Mouse (Mus musculus) midbrain, embryonic 16.5 days (tissue): ENCODE data around the gene Gm5127. TPM values are rescaled to one million over a fixed set of nuclear protein-coding genes. Genes with fewer than 3 reads are reported as not detected.

Source experiments
- ATAC-seq: fragments of 200-750 bp; cut with Nextera tagmentation; 2 replicates; pipeline ENCODE4 v1.8.0; 2017; ENCODE audit warnings: moderate TSS enrichment
- H3K27ac ChIP-seq: fragments of 300-500 bp; sonication (generic); 2 replicates; pipeline ENCODE4 v1.5.1; 2014; ENCODE audit warnings: mild to moderate bottlenecking, low read length, mixed read lengths
- H3K27me3 ChIP-seq: fragments of 300-500 bp; sonication (generic); 2 replicates; pipeline ENCODE4 v1.6.1; 2014; ENCODE audit warnings: low read depth, low read length, mixed read lengths; ENCODE audit not compliant: control insufficient read depth, insufficient read depth
- H3K36me3 ChIP-seq: fragments of 300-500 bp; sonication (generic); 2 replicates; pipeline ENCODE4 v1.6.1; 2014; ENCODE audit warnings: mild to moderate bottlenecking, low read length, moderate library complexity, mixed read lengths; ENCODE audit not compliant: control insufficient read depth, insufficient read depth
- H3K4me1 ChIP-seq: fragments of 300-500 bp; sonication (generic); 2 replicates; pipeline ENCODE4 v1.6.1; 2014; ENCODE audit warnings: mild to moderate bottlenecking, low read length, mixed read lengths; ENCODE audit not compliant: control insufficient read depth, insufficient read depth
- H3K4me2 ChIP-seq: fragments of 300-500 bp; sonication (generic); 2 replicates; pipeline ENCODE4 v1.6.1; 2014; ENCODE audit warnings: mild to moderate bottlenecking, low read length, mixed read lengths
- H3K4me3 ChIP-seq: fragments of 300-500 bp; sonication (generic); 2 replicates; pipeline ENCODE4 v1.5.1; 2014; ENCODE audit warnings: low read depth, mild to moderate bottlenecking, low read length, moderate library complexity, mixed read lengths
- H3K9ac ChIP-seq: fragments of 300-500 bp; sonication (generic); 2 replicates; pipeline ENCODE4 v1.6.1; 2014; ENCODE audit warnings: low read depth, low read length, mixed read lengths
- H3K9me3 ChIP-seq: fragments of 300-500 bp; sonication (generic); replicated peaks from 2 replicates; pipeline ENCODE4 v1.6.1; 2014; ENCODE audit warnings: mild to moderate bottlenecking, low read length, mixed read lengths; ENCODE audit not compliant: control insufficient read depth, poor library complexity, severe bottlenecking
- WGBS: fragments of 180-500 bp; shearing (Covaris S2); extraction: QIAGEN DNeasy Blood & Tissue Kit; methylation state at CpG from one replicate; pipeline ENCODE4 v1.1.7; 2014; 5-methylcytosine and 5-hydroxymethylcytosine counted together
- microRNA-seq: library from miRNA; unstranded; fragments of <30 nt; microRNA quantifications from one replicate; pipeline ENCODE4, GENCODE M21; 2017
- polyA plus RNA-seq: library from polyadenylated mRNA; unstranded; fragments of >200 nt; fragmentation: Nextera tagmentation; extraction: Ambion mirVana; gene quantifications from 2 replicates; pipeline ENCODE4 v1.2.1, GENCODE M21; 2015

Gm5127 gene
- polyA plus RNA-seq, 1 experiment from 2014 or later: 0.13 TPM

DNA sequence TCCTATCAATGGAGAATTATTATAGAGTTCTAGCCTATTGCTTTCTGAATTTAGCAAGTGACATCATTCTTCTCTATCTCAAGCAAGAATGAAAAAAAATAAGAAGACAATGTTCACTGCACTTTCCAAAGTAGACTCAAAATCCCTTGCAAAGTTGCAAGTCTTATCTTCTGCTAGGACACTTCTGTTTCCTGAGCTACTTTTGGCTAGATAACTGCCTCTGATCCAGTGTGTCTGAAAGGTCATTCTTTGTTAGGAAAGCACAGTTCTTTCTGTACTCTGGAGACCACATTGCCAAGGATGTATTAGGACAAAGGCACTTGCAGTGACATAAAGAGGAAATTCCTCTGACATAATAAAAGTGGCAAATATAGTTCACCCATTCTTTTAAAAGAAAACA, 159.3 kb downstream of the Gm5127 start:
- Histone ChIP-seq H3K27me3 (no peaks in the 10 kb centered on the region), H3K9me3 (no peaks in the 10 kb centered on the region), H3K4me2 (no peak overlapping the region), H3K4me1 (no peaks in the 10 kb centered on the region), H3K36me3 (no peaks in the 10 kb centered on the region), H3K27ac (no peak overlapping the region), H3K4me3 (no peak overlapping the region), H3K9ac (no peak overlapping the region)
- no peak for ATAC-seq

DNA sequence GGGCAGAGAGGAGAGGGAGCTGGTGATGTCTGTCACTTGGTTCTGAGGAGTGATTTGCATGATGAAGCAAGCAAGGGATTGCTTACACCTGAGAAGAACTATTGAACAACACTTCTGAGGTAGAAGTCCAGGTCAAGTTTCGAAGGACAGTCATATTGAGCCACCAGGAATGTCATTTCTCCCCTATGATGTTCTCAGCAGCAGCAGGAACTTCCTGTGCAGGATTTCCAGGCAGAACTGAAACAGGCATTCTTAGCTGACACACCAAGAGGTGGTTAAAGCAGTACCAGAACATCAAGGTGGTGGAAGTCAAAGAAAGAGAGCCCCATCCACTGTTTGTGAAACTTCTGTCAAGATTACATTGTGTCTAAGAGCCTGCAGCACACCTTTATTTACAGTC, 172.3 kb downstream of the Gm5127 start:
- Histone ChIP-seq H3K9ac (no peak overlapping the region), H3K4me1 (no peaks in the 10 kb centered on the region), H3K4me2 (no peak overlapping the region), H3K4me3 (no peak overlapping the region), H3K27me3 (no peaks in the 10 kb centered on the region), H3K36me3 (no peaks in the 10 kb centered on the region), H3K27ac (no peak overlapping the region), H3K9me3 (no peaks in the 10 kb centered on the region)
- 73% methylated on average over 1 of the region's 1 CpGs for WGBS
- no peak for ATAC-seq

Small RNAs within 50 kb of the gene (microRNA-seq; reads per million reads assigned to microRNA genes)
- not detected for gene Gm22102

Other genes starting within 250 kb of the Gm5127 start
- gene Fndc3c1, start 97.8 kb upstream of the Gm5127 start, polyA plus RNA-seq: 0.11 and 0.34 TPM in 2 replicates
- gene Cysltr1, start 20.5 kb downstream of the Gm5127 start, polyA plus RNA-seq: 0.39 and 0.74 TPM in 2 replicates